Mouse (Mus musculus) liver, embryonic 14.5 days (tissue): Measurements from ENCODE around the gene Olfr884. TPM values are rescaled to one million over a fixed set of nuclear protein-coding genes. Genes with fewer than 3 reads are reported as not detected.

ENCODE experiments used
- ATAC-seq: fragments of 200-750 bp; cut with Nextera tagmentation; 2 replicates; pipeline ENCODE4 v1.8.0; 2017; ENCODE audit warnings: moderate number of reproducible peaks, mild to moderate bottlenecking, moderate library complexity; ENCODE audit not compliant: insufficient read depth
- DNase-seq, 3 experiments: peaks; one replicate each; pipeline ENCODE4 v3.0.0-alpha.2; 2012 to 2013; ENCODE audit warnings: low read depth in 3 of 3, low spot score in 3 of 3
- H3K27ac ChIP-seq: fragments of 300-500 bp; sonication (generic); 2 replicates; pipeline ENCODE4 v1.5.1; 2014; ENCODE audit warnings: moderate library complexity, mild to moderate bottlenecking, control low read depth, inconsistent platforms
- H3K27me3 ChIP-seq: fragments of 300-500 bp; sonication (generic); 2 replicates; pipeline ENCODE4 v1.6.1; 2014; ENCODE audit warnings: mild to moderate bottlenecking, low read length, moderate library complexity; ENCODE audit not compliant: control insufficient read depth, insufficient read depth
- H3K36me3 ChIP-seq: fragments of 300-500 bp; sonication (generic); replicated peaks from 2 replicates; pipeline ENCODE4 v1.6.1; 2014; ENCODE audit warnings: low read depth; ENCODE audit not compliant: control insufficient read depth, insufficient read depth
- H3K4me1 ChIP-seq, 2 experiments: fragments of 200-500 bp in 1 of 2; fragments of 300-500 bp in 1 of 2; sonication (generic) in 1 of 2; replicated peaks; 2 replicates each; pipeline ENCODE4 v1.6.1; 2012 to 2014; ENCODE audit warnings: antibody characterized with exemption in 1 of 2, inconsistent platforms in 1 of 2, low read length in 1 of 2; ENCODE audit not compliant: control insufficient read depth in 2 of 2, insufficient read depth in 2 of 2
- H3K4me2 ChIP-seq: fragments of 300-500 bp; sonication (generic); 2 replicates; pipeline ENCODE4 v1.6.1; 2014; ENCODE audit warnings: low read depth, mild to moderate bottlenecking, control low read depth, moderate library complexity
- H3K4me3 ChIP-seq, 2 experiments: fragments of 200-500 bp in 1 of 2; fragments of 300-500 bp in 1 of 2; sonication (generic) in 1 of 2; 2 replicates each; pipeline ENCODE4 v1.5.1; 2012 to 2014; ENCODE audit warnings: low read depth in 2 of 2, low read length in 2 of 2, mild to moderate bottlenecking in 2 of 2, control low read depth in 1 of 2, inconsistent platforms in 1 of 2, moderate library complexity in 1 of 2; ENCODE audit not compliant: insufficient read depth in 1 of 2
- H3K9ac ChIP-seq: fragments of 300-500 bp; sonication (generic); replicated peaks from 2 replicates; pipeline ENCODE4 v1.6.1; 2014; ENCODE audit warnings: mild to moderate bottlenecking, control low read depth, moderate library complexity
- H3K9me3 ChIP-seq: fragments of 300-500 bp; sonication (generic); 2 replicates; pipeline ENCODE4 v1.6.1; 2016; ENCODE audit warnings: low read length, mixed read lengths; ENCODE audit not compliant: control insufficient read depth
- CTCF ChIP-seq: IDR thresholded peaks from 2 replicates; pipeline ENCODE4 v1.5.1; 2016; ENCODE audit warnings: antibody characterized with exemption, low read depth, control low read depth
- EP300 ChIP-seq: IDR thresholded peaks from 2 replicates; pipeline ENCODE4 v1.6.1; 2016; ENCODE audit warnings: antibody characterized with exemption, low read depth
- WGBS: fragments of 180-500 bp; shearing (Covaris S2); extraction: QIAGEN DNeasy Blood & Tissue Kit; methylation state at CpG from one replicate; pipeline ENCODE4 v1.1.7; 2014; ENCODE audit not compliant: insufficient replicate concordance; 5-methylcytosine and 5-hydroxymethylcytosine counted together
- polyA plus RNA-seq, 2 experiments: library from polyadenylated mRNA; depleted of rRNA in 1 of 2; stranded (reverse) in 1 of 2; unstranded in 1 of 2; fragments of >200 nt; fragmentation: Nextera tagmentation in 1 of 2; extraction: Ambion mirVana in 1 of 2; gene quantifications; 2 replicates each; pipeline versions ENCODE4 v1.2.1 to v1.2.3; 2012 to 2014

The Olfr884 gene
- polyA plus RNA-seq (2012; rRNA removed): not detected in 2 replicates
- polyA plus RNA-seq (2014; fragmentation: Nextera tagmentation; extraction: Ambion mirVana): not detected in 2 replicates

- Histone ChIP-seq H3K9ac (no peak within 1 kb of the TSS), H3K27me3 (no peaks in the 10 kb centered on the region), H3K9me3 (no peaks in the 10 kb centered on the region), H3K4me1 (no peaks in the 10 kb centered on the region), H3K27ac (no peak within 1 kb of the TSS), H3K4me2 (no peak within 1 kb of the TSS), H3K4me3 (no peak within 1 kb of the TSS), H3K36me3 (no peaks in the 10 kb centered on the region)
- ATAC-seq: no peak
- DNase-seq: no peak
- 18% methylated on average over 1 of the region's 1 CpGs for WGBS
- no peak for TF ChIP-seq CTCF
- TF ChIP-seq EP300: no peak
Observed at GRCm38 (mm10) chr9:38046255-38046654, at the start of gene Olfr884. Gene Olfr884, plus strand, starts transcription at chr9:38046555.

GRCm38 (mm10) chr9:37998581-37999204, 47.7 kb upstream of the Olfr884 start:
- no peak overlapping the region for H3K4me2 ChIP-seq
- no peaks in the 10 kb centered on the region for H3K4me1 ChIP-seq
- H3K4me3 ChIP-seq: no peak overlapping the region
- H3K9ac ChIP-seq: no peak overlapping the region
- H3K27ac ChIP-seq: no peak overlapping the region
- WGBS: 20% methylated on average over 2 of the region's 2 CpGs
- no peaks in the 10 kb centered on the region for H3K9me3 ChIP-seq
- TF ChIP-seq EP300 (no peak), CTCF (no peak)
- DNase-seq (no peak), ATAC-seq (no peak)
- no peaks in the 10 kb centered on the region for H3K36me3 ChIP-seq
- no peaks in the 10 kb centered on the region for H3K27me3 ChIP-seq

- Histone ChIP-seq H3K27me3 (no peaks in the 10 kb centered on the region), H3K9me3 (no peaks in the 10 kb centered on the region), H3K4me3 (no peak overlapping the region), H3K4me1 (no peaks in the 10 kb centered on the region), H3K9ac (no peak overlapping the region), H3K36me3 (no peaks in the 10 kb centered on the region), H3K27ac (no peak overlapping the region), H3K4me2 (no peak overlapping the region)
- no peak for TF ChIP-seq EP300
- TF ChIP-seq CTCF: no peak
- ATAC-seq (no peak), DNase-seq (no peak)
- 38% methylated on average over 1 of the region's 1 CpGs for WGBS
Observed at GRCm38 (mm10) chr9:38000021-38000420, 46.3 kb upstream of the Olfr884 start.

GRCm38 (mm10) chr9:38025508-38025907, 20.8 kb upstream of the Olfr884 start, which contains the start of gene Olfr883:
Gene Olfr883, plus strand, starts transcription at chr9:38025808.
- no peaks in the 10 kb centered on the region for H3K27me3 ChIP-seq
- H3K9me3 ChIP-seq: no peaks in the 10 kb centered on the region
- no peaks in the 10 kb centered on the region for H3K36me3 ChIP-seq
- no peak within 1 kb of the TSS for H3K4me3 ChIP-seq
- 46% methylated on average over 1 of the region's 1 CpGs for WGBS
- ATAC-seq (no peak), DNase-seq (no peak)
- TF ChIP-seq CTCF (no peak), EP300 (no peak)
- H3K4me2 ChIP-seq: no peak within 1 kb of the TSS
- no peak within 1 kb of the TSS for H3K27ac ChIP-seq
- H3K9ac ChIP-seq: no peak within 1 kb of the TSS
- no peaks in the 10 kb centered on the region for H3K4me1 ChIP-seq

- Histone ChIP-seq H3K36me3 (no peaks in the 10 kb centered on the region), H3K27ac (no peak within 1 kb of the TSS), H3K4me1 (no peaks in the 10 kb centered on the region), H3K9ac (no peak within 1 kb of the TSS), H3K4me3 (no peak within 1 kb of the TSS), H3K27me3 (no peaks in the 10 kb centered on the region), H3K4me2 (no peak within 1 kb of the TSS), H3K9me3 (no peaks in the 10 kb centered on the region)
- TF ChIP-seq CTCF (no peak), EP300 (no peak)
- WGBS: 61% methylated on average over 3 of the region's 3 CpGs
- ATAC-seq (no peak), DNase-seq (no peak)
Observed at GRCm38 (mm10) chr9:38061022-38061421, 14.7 kb downstream of the Olfr884 start, which contains the start of gene Olfr885. Gene Olfr885, plus strand, starts transcription at chr9:38061322.
